In the genomic region with DNA sequence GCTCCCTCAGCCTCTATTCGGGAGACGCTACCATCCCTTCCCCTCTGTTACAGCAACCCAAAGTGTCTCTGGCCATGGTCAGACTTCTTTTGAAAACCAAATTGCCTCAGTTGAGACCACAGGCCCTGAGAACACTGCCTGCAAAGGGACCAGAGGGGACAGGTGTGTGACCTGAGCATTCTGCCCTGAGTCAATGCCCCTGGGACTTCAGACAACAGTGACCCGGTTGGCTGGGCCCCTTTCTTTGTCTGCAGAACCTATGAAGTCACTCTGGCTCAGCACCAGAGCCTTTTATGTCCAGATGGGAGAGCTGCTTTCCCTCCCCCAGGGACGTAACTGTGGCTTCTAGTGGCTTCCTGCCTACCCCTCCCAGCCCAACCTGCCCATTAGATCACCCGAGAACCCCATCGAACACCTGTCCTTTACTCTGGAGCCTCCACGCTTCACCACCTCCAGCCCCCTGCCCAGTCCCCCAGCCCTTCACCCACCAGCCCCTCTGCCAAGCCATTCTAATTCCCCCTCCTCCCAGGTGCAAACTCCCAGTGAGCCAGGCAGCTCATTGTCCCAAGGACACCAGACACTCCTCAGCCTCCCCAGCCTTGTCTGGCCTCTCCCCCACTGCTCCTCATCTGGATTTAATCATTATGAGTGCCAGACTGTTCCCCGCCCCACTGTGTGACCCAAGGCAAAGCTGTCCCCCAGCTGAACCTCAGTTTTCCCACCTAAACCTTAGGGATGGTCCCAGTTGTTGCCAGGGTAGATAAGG, we compare ENCODE assay signal across 11 mouse cellular contexts. TPM values are rescaled to one million over a fixed set of nuclear protein-coding genes. Genes with fewer than 3 reads are reported as not detected.
DNase-seq lines count a peak whose midpoint lies in the region; ATAC-seq and TF ChIP-seq lines count a peak whose summit lies in the region.
"Had no signal": no experiment of that assay in that cellular context is flagged by ENCODE, and none has a peak within 500 bp of the region (broad histone marks: within the 10 kb centered on the region; RNA-seq: fewer than 3 reads in every experiment).

No protein-coding gene starts in this region.

- peak; percentile 55 for DNase-seq in midbrain, postnatal 0 days (ENCODE audit: low spot score)
- DNase-seq in midbrain, embryonic 11.5 days (ENCODE audit: low spot score, missing footprints), result no peak
- peak; percentile 76 for DNase-seq in embryo, embryonic 10.5 days (ENCODE audit: low spot score)
- peak; percentile 56 for DNase-seq in hindbrain, postnatal 0 days (ENCODE audit: low spot score)
- DNase-seq in lung, adult 2 months, result no peak
- DNase-seq in layer of hippocampus, adult 18-20 months (ENCODE audit: low spot score in 2 of 2), result no peak
- no peak for DNase-seq in right cerebral cortex, adult 18-20 months
- DNase-seq: adrenal gland, adult 8-10 months; gastrocnemius, postnatal 10 days; heart, postnatal 4 days; liver, postnatal 0 days had no signal

- no peaks in the 10 kb centered on the region for H3K9me3 ChIP-seq in midbrain, postnatal 0 days (ENCODE audit: low read length)
- no peaks in the 10 kb centered on the region for H3K9me3 ChIP-seq in midbrain, embryonic 11.5 days (ENCODE audit: control insufficient read depth, low read length)
- no peaks in the 10 kb centered on the region for H3K9me3 ChIP-seq in hindbrain, postnatal 0 days (ENCODE audit: low read length)

- no peak overlapping the region for H3K27ac ChIP-seq in midbrain, postnatal 0 days (ENCODE audit: low read depth, low read length)
- no peak overlapping the region for H3K27ac ChIP-seq in midbrain, embryonic 11.5 days (ENCODE audit: low read depth, low read length)
- 0 out of 2 replicates have a peak overlapping the region, but pooled peaks have one; percentile 20 for H3K27ac ChIP-seq in hindbrain, postnatal 0 days

- no peak for ATAC-seq in midbrain, postnatal 0 days (ENCODE audit: low FRiP score)
- no peak for ATAC-seq in midbrain, embryonic 11.5 days (ENCODE audit: low FRiP score)
- ATAC-seq in hindbrain, postnatal 0 days, result no peak
- ATAC-seq: liver, postnatal 0 days had no signal

- no peak for TF ChIP-seq POLR2A in lung, adult 2 months (IDR thresholded peaks at IDR 0.05; ENCODE audit: borderline replicate concordance, extremely low read depth, low read depth, low read length)

- no peak overlapping the region for H3K4me2 ChIP-seq in midbrain, postnatal 0 days (ENCODE audit: low read depth, low read length, poor library complexity, severe bottlenecking)
- H3K4me2 ChIP-seq in midbrain, embryonic 11.5 days, result no peak overlapping the region
- no peak overlapping the region for H3K4me2 ChIP-seq in hindbrain, postnatal 0 days (ENCODE audit: low read depth, low read length)

- H3K4me1 ChIP-seq in midbrain, postnatal 0 days (ENCODE audit: insufficient read depth, low read length), result no peaks in the 10 kb centered on the region; the same call in 1 of the 2 replicates
- H3K4me1 ChIP-seq in midbrain, embryonic 11.5 days (ENCODE audit: control insufficient read depth, insufficient read depth, low read length), result peaks cover 14% of the 10 kb centered on the region
- H3K4me1 ChIP-seq in hindbrain, postnatal 0 days (ENCODE audit: insufficient read depth, low read length), result peaks cover 8% of the 10 kb centered on the region
- peaks cover 5% of the 10 kb centered on the region for H3K4me1 ChIP-seq in lung, adult 2 months (ENCODE audit: control insufficient read depth, insufficient read depth, low read length)

- no peaks in the 10 kb centered on the region for H3K27me3 ChIP-seq in midbrain, postnatal 0 days (ENCODE audit: insufficient read depth, low read length)
- H3K27me3 ChIP-seq in midbrain, embryonic 11.5 days (ENCODE audit: control insufficient read depth, insufficient read depth, low read length), result no peaks in the 10 kb centered on the region
- no peaks in the 10 kb centered on the region for H3K27me3 ChIP-seq in hindbrain, postnatal 0 days (ENCODE audit: insufficient read depth, low read length)

- peaks cover 25% of the 10 kb centered on the region for H3K36me3 ChIP-seq in midbrain, postnatal 0 days (ENCODE audit: insufficient read depth, low read length)
- H3K36me3 ChIP-seq in midbrain, embryonic 11.5 days (ENCODE audit: control insufficient read depth, insufficient read depth, low read length), result no peaks in the 10 kb centered on the region
- H3K36me3 ChIP-seq in hindbrain, postnatal 0 days (ENCODE audit: insufficient read depth, low read length), result peaks cover 21% of the 10 kb centered on the region; the same call in 1 of the 2 replicates

- no peak for TF ChIP-seq CTCF in midbrain, postnatal 0 days (IDR thresholded peaks at IDR 0.05)
- no peak for TF ChIP-seq CTCF in hindbrain, postnatal 0 days (IDR thresholded peaks at IDR 0.05; ENCODE audit: low read depth)
- no peak for TF ChIP-seq CTCF in lung, adult 2 months (IDR thresholded peaks at IDR 0.05; ENCODE audit: insufficient read depth, low read length)

- H3K4me3 ChIP-seq in midbrain, postnatal 0 days (ENCODE audit: low read depth, low read length), result no peak overlapping the region
- no peak overlapping the region for H3K4me3 ChIP-seq in midbrain, embryonic 11.5 days (ENCODE audit: low read depth, low read length)
- no peak overlapping the region for H3K4me3 ChIP-seq in hindbrain, postnatal 0 days (ENCODE audit: low read length)
- no peak overlapping the region for H3K4me3 ChIP-seq in lung, adult 2 months (replicated peaks; ENCODE audit: extremely low read depth, low read depth, low read length)

- H3K9ac ChIP-seq in midbrain, postnatal 0 days (replicated peaks; ENCODE audit: low read length, poor library complexity, severe bottlenecking), result no peak overlapping the region
- no peak overlapping the region for H3K9ac ChIP-seq in midbrain, embryonic 11.5 days (ENCODE audit: low read length)
- no peak overlapping the region; the same call in 1 of the 2 replicates for H3K9ac ChIP-seq in hindbrain, postnatal 0 days (replicated peaks; ENCODE audit: low read length)
- H3K9ac ChIP-seq: liver, postnatal 0 days had no signal

- WGBS in midbrain, postnatal 0 days, result 61% methylated on average over 8 of the region's 8 CpGs
- 53% methylated on average over 8 of the region's 8 CpGs for WGBS in midbrain, embryonic 11.5 days
- 49% methylated on average over 8 of the region's 8 CpGs for WGBS in hindbrain, postnatal 0 days
- 71% methylated on average over 8 of the region's 8 CpGs for WGBS in lung, adult 2 months

RNA-seq across cellular contexts. Expression of gene Trim62, which starts 20.8 kb away (rescaled TPM):
- 22.3 and 25.2 TPM in 2 replicates for total RNA-seq in midbrain, postnatal 0 days (2014; rRNA removed)
- 25.9 and 26.8 TPM in 2 replicates for polyA plus RNA-seq in midbrain, postnatal 0 days (2015; fragmentation: Nextera tagmentation; extraction: Ambion mirVana)
- polyA plus RNA-seq in midbrain, embryonic 11.5 days (2014; fragmentation: Nextera tagmentation; extraction: Ambion mirVana), result 8.3 and 10.3 TPM in 2 replicates
- 30.8 and 33.4 TPM in 2 replicates for total RNA-seq in hindbrain, postnatal 0 days (2014; rRNA removed)
- polyA plus RNA-seq in hindbrain, postnatal 0 days (2015; fragmentation: Nextera tagmentation; extraction: Ambion mirVana), result 23.4 and 27.9 TPM in 2 replicates
- 18.6 and 19.7 TPM in 2 replicates for polyA plus RNA-seq in lung, adult 2 months (2012; rRNA removed)
- total RNA-seq in layer of hippocampus, adult 18-20 months (2021), result 10 to 100 TPM; 14.8 to 15.6 TPM

RNA-seq across cellular contexts. Expression of gene Azin2, which starts 58.0 kb away (rescaled TPM):
- 20.2 and 29.3 TPM in 2 replicates for total RNA-seq in midbrain, postnatal 0 days (2014; rRNA removed)
- polyA plus RNA-seq in midbrain, postnatal 0 days (2015; fragmentation: Nextera tagmentation; extraction: Ambion mirVana), result 21.7 and 28.5 TPM in 2 replicates
- 11.5 and 14.4 TPM in 2 replicates for polyA plus RNA-seq in midbrain, embryonic 11.5 days (2014; fragmentation: Nextera tagmentation; extraction: Ambion mirVana)
- 32.7 and 35.0 TPM in 2 replicates for total RNA-seq in hindbrain, postnatal 0 days (2014; rRNA removed)
- 32.9 and 33.0 TPM in 2 replicates for polyA plus RNA-seq in hindbrain, postnatal 0 days (2015; fragmentation: Nextera tagmentation; extraction: Ambion mirVana)
- polyA plus RNA-seq in lung, adult 2 months (2012; rRNA removed), result 46.2 and 49.4 TPM in 2 replicates
- 10 to 100 TPM; 38.9 to 41.7 TPM for total RNA-seq in layer of hippocampus, adult 18-20 months (2021)

Comparison
In these comparisons a context has a peak if more than half of its experiments do, and no peak if none do; other contexts are left out.
1. DNase-seq: peak in midbrain, postnatal 0 days (single experiment), embryo, embryonic 10.5 days (single experiment) and hindbrain, postnatal 0 days (single experiment); none in midbrain, embryonic 11.5 days (single experiment), lung, adult 2 months (single experiment), layer of hippocampus, adult 18-20 months (0 of 2) and right cerebral cortex, adult 18-20 months (single experiment).